Mouse (Mus musculus): ENCODE measurements at regions not wholly inside any gene's neighbourhood (a gene's known extent, or its start where the extent isn't known, plus 50 kb on each side); places are given as distances from the start of the nearest gene placed in this dataset.

- peak; percentile 24 for DNase-seq
Observed at GRCm38 (mm10) chr14:120830389-120830835, 80.6 kb upstream of the Ipo5 start.

GRCm38 (mm10) chr14:120831397-120831796, 79.6 kb upstream of the Ipo5 start:
- no peak for DNase-seq

GRCm38 (mm10) chr14:120831847-120832613, 79.0 kb upstream of the Ipo5 start:
- DNase-seq = peak; percentile 89

GRCm38 (mm10) chr14:120834821-120835220, 76.2 kb upstream of the Ipo5 start:
- no peak for DNase-seq

- no peak for DNase-seq
Observed at GRCm38 (mm10) chr14:120835758-120836157, 75.3 kb upstream of the Ipo5 start.

- DNase-seq = no peak
Observed at GRCm38 (mm10) chr14:120836535-120837316, 74.3 kb upstream of the Ipo5 start.

GRCm38 (mm10) chr14:120840900-120841299, 70.1 kb upstream of the Ipo5 start:
- DNase-seq = peak; percentile 24

- no peak for DNase-seq
Observed at GRCm38 (mm10) chr14:120841311-120841710, 69.7 kb upstream of the Ipo5 start.

- DNase-seq = no peak
Observed at GRCm38 (mm10) chr14:120845172-120845571, 65.9 kb upstream of the Ipo5 start.

- DNase-seq = peak; percentile 54
Observed at GRCm38 (mm10) chr14:120846073-120846850, 64.8 kb upstream of the Ipo5 start.

GRCm38 (mm10) chr14:120847006-120847405, 64.0 kb upstream of the Ipo5 start:
- DNase-seq = peak; percentile 42

GRCm38 (mm10) chr14:120848083-120848951, 62.7 kb upstream of the Ipo5 start:
- DNase-seq = no peak

- no peak for DNase-seq
Observed at GRCm38 (mm10) chr14:120849159-120849558, 61.9 kb upstream of the Ipo5 start.

GRCm38 (mm10) chr14:120853643-120854042, 57.4 kb upstream of the Ipo5 start:
- DNase-seq = no peak

- DNase-seq = no peak
Observed at GRCm38 (mm10) chr14:120854559-120854958, 56.5 kb upstream of the Ipo5 start.

GRCm38 (mm10) chr14:120855181-120855580, 55.8 kb upstream of the Ipo5 start:
- no peak for DNase-seq

Measured in adrenal gland, postnatal 25 days (tissue).